Mouse (Mus musculus) cerebellum, adult 2 months (tissue): Measurements from ENCODE around the gene Nup54. TPM values are rescaled to one million over a fixed set of nuclear protein-coding genes. Genes with fewer than 3 reads are reported as not detected.

Source experiments
- DNase-seq, 2 experiments: peaks; one replicate each; pipeline ENCODE4 v3.0.0; 2021
- H3K27ac ChIP-seq: fragments of 200-500 bp; 2 replicates; pipeline ENCODE4 v1.5.1; 2012; ENCODE audit warnings: low read length, control low read depth, inconsistent platforms; ENCODE audit not compliant: insufficient read depth
- H3K27me3 ChIP-seq: fragments of 200-500 bp; 2 replicates; pipeline ENCODE4 v1.6.1; 2012; ENCODE audit warnings: inconsistent platforms, mild to moderate bottlenecking, low read length, moderate library complexity; ENCODE audit not compliant: control insufficient read depth, insufficient read depth
- H3K4me1 ChIP-seq: fragments of 200-500 bp; 2 replicates; pipeline ENCODE4 v1.6.1; 2011; ENCODE audit warnings: low read length; ENCODE audit not compliant: control insufficient read depth, insufficient read depth
- H3K4me3 ChIP-seq: fragments of 200-500 bp; replicated peaks from 2 replicates; pipeline ENCODE3; 2011; ENCODE audit warnings: mild to moderate bottlenecking, low read depth, low read length, control low read depth; ENCODE audit not compliant: insufficient read depth
- CTCF ChIP-seq: fragments of 200-500 bp; IDR thresholded peaks from 2 replicates; pipeline ENCODE4 v1.5.1; 2011; ENCODE audit warnings: low read depth, mild to moderate bottlenecking, control low read depth, low read length, moderate library complexity, borderline replicate concordance; ENCODE audit not compliant: insufficient read depth
- POLR2A ChIP-seq: fragments of 200-500 bp; IDR thresholded peaks from 2 replicates; pipeline ENCODE4 v1.6.1; 2011; ENCODE audit warnings: low read length, control low read depth, borderline replicate concordance; ENCODE audit not compliant: insufficient read depth
- WGBS: fragments of 180-500 bp; shearing (Covaris S2); methylation state at CpG from one replicate; pipeline ENCODE4 v1.1.7; 2018; 5-methylcytosine and 5-hydroxymethylcytosine counted together
- polyA plus RNA-seq: library from polyadenylated mRNA; depleted of rRNA; stranded (reverse); fragments of >200 nt; gene quantifications from 2 replicates; pipeline ENCODE4 v1.2.3, GENCODE M21; 2012

The Nup54 gene
- polyA plus RNA-seq, 1 experiment = 33.0 TPM

- H3K27me3 ChIP-seq = no peaks in the 10 kb centered on the region
- TF ChIP-seq POLR2A = no peak
- no peak for DNase-seq
These were observed 25.5 kb downstream of the Nup54 start for GRCm38 (mm10) chr5:92409361-92410155.

GRCm38 (mm10) chr5:92404400-92404678 is 30.7 kb downstream of the Nup54 start:
- no peak overlapping the region for H3K4me3 ChIP-seq
- H3K27me3 ChIP-seq = no peaks in the 10 kb centered on the region
- DNase-seq = no peak
- TF ChIP-seq POLR2A (no peak), CTCF (no peak)
- WGBS = 34% methylated on average over 2 of the region's 2 CpGs
- H3K27ac ChIP-seq = no peak overlapping the region
- H3K4me1 ChIP-seq = no peaks in the 10 kb centered on the region

More at GRCm38 (mm10) chr5:92409361-92410155, 25.5 kb downstream of the Nup54 start:
- Histone ChIP-seq H3K4me1 (no peaks in the 10 kb centered on the region), H3K4me3 (no peak overlapping the region), H3K27ac (no peak overlapping the region)
- 80% methylated on average over 9 of the region's 9 CpGs for WGBS

GRCm38 (mm10) chr5:92403562-92404399 is 31.2 kb downstream of the Nup54 start:
- Histone ChIP-seq H3K27me3 (no peaks in the 10 kb centered on the region), H3K4me3 (no peak overlapping the region), H3K27ac (no peak overlapping the region), H3K4me1 (no peaks in the 10 kb centered on the region)
- 58% methylated on average over 10 of the region's 10 CpGs for WGBS
- TF ChIP-seq CTCF (no peak), POLR2A (no peak)
- no peak for DNase-seq

GRCm38 (mm10) chr5:92402816-92403215 is 32.2 kb downstream of the Nup54 start:
- TF ChIP-seq POLR2A = no peak
- no peak for TF ChIP-seq CTCF
- 76% methylated on average over 9 of the region's 9 CpGs for WGBS
- Histone ChIP-seq H3K27me3 (no peaks in the 10 kb centered on the region), H3K27ac (no peak overlapping the region), H3K4me1 (no peaks in the 10 kb centered on the region), H3K4me3 (no peak overlapping the region)
- DNase-seq = no peak

- no peak for TF ChIP-seq POLR2A
- TF ChIP-seq CTCF = peak; percentile 75
- Histone ChIP-seq H3K4me3 (no peak overlapping the region), H3K27ac (no peak overlapping the region), H3K27me3 (no peaks in the 10 kb centered on the region; the same call in 1 of the 2 replicates), H3K4me1 (no peaks in the 10 kb centered on the region)
- DNase-seq = peak; percentile 58 to 67
- 25% methylated on average over 5 of the region's 5 CpGs for WGBS
These were observed 36.9 kb downstream of the Nup54 start for GRCm38 (mm10) chr5:92398153-92398552.

GRCm38 (mm10) chr5:92396476-92396875 is 38.5 kb downstream of the Nup54 start:
- DNase-seq = no peak
- no peaks in the 10 kb centered on the region; the same call in 1 of the 2 replicates for H3K27me3 ChIP-seq
- no peaks in the 10 kb centered on the region for H3K4me1 ChIP-seq
- no peak overlapping the region for H3K27ac ChIP-seq
- WGBS = 78% methylated on average over 6 of the region's 6 CpGs
- TF ChIP-seq CTCF = no peak
- TF ChIP-seq POLR2A = no peak
- H3K4me3 ChIP-seq = no peak overlapping the region

- no peak for DNase-seq
- Histone ChIP-seq H3K27ac (no peak overlapping the region), H3K4me1 (no peaks in the 10 kb centered on the region), H3K27me3 (no peaks in the 10 kb centered on the region; the same call in 1 of the 2 replicates), H3K4me3 (no peak overlapping the region)
- 86% methylated on average over 3 of the region's 3 CpGs for WGBS
- no peak for TF ChIP-seq CTCF
- no peak for TF ChIP-seq POLR2A
These were observed 39.3 kb downstream of the Nup54 start for GRCm38 (mm10) chr5:92395764-92396163.
